Mouse (Mus musculus): ENCODE measurements around the gene Dusp10.

Dusp10 gene

GRCm38 (mm10) chr1:184059814-184060213, 46.7 kb downstream of the Dusp10 start:
- no peak for DNase-seq

DNA sequence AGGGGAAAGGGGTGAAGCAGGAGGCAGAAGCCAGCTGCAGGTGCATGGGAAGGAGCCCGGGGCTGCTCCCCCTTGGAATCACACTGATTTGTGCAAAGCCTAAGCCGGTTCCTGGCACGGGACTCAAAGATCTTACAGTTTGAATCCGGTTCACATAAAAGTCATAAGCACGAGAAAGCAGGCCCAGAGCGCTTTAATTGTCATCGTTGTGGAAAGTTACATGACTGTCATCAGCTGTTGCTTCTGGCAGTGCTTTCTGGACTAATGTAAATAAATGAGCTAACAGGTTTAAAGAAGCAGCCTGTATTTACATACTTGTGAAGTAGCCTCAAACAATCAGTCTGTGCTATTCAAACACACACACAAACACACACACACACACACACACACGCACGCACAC, 47.3 kb downstream of the Dusp10 start:
- no peak for DNase-seq

DNA sequence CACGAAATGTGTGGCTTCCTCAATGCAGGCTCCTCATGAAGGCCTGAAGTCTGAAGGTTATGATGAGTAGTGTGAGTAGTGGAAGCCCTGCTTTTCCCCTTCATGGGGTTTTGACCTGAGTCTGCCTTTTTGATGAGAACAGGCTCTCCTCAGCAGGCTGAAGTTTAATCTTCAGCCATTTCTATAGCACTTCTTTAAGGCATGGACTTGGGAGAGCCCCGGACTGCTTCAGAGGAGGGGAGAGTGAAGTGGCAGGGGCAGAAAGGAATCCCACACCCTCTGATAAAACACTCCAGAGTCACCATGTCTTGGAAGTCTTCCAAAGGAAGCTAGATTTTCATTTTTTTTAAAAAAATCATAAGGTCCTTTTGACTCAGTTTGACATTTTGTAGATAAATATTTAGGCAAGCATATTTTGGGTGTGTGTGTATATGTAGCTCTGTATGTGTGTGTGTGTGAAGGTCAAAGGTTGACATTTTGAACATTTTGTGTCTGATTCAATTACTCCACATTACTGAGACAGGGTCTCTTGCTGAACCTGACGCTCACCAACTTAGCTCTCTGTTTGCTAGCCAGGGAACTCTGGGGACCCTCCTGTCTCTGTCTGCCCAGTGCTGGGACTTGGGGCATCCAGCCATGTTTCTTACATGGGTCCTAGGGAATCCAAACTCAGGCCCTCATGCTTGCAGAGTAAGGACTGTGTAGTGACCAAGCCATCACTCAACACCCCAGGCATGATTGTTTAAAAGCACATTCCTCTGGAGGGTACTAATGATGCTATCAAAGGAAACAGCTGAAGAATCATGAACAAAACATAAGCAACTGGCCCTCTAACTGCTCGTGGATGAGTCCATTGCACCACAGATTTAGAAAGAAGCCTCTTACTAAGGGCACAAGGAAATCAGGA, 48.0 kb downstream of the Dusp10 start:
- no peak for DNase-seq

DNA sequence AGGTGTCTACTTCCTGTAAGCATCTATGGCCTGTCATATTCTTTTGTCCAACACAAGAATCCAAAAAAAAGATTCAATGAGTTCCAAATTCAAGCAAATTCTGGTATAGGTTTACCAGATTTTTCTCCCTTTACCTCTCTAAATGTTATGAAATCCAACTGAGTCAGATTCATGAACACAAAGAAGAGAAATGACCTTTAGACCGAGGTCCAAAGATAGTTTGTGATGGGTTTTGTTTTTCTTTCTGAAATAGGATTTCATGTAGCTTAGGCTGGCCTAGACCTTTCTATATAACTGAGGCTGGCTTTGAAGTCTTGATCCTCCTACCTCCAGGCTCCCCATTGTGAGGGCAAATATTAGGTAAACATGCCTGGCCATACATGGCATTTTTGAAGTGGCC, 48.8 kb downstream of the Dusp10 start:
- no peak for DNase-seq

GRCm38 (mm10) chr1:184064306-184064705, 51.2 kb downstream of the Dusp10 start:
- DNase-seq = no peak

- DNase-seq = no peak
These were observed 52.7 kb downstream of the Dusp10 start for GRCm38 (mm10) chr1:184065589-184066361.

GRCm38 (mm10) chr1:184066460-184067287, 53.6 kb downstream of the Dusp10 start:
- DNase-seq = no peak

DNA sequence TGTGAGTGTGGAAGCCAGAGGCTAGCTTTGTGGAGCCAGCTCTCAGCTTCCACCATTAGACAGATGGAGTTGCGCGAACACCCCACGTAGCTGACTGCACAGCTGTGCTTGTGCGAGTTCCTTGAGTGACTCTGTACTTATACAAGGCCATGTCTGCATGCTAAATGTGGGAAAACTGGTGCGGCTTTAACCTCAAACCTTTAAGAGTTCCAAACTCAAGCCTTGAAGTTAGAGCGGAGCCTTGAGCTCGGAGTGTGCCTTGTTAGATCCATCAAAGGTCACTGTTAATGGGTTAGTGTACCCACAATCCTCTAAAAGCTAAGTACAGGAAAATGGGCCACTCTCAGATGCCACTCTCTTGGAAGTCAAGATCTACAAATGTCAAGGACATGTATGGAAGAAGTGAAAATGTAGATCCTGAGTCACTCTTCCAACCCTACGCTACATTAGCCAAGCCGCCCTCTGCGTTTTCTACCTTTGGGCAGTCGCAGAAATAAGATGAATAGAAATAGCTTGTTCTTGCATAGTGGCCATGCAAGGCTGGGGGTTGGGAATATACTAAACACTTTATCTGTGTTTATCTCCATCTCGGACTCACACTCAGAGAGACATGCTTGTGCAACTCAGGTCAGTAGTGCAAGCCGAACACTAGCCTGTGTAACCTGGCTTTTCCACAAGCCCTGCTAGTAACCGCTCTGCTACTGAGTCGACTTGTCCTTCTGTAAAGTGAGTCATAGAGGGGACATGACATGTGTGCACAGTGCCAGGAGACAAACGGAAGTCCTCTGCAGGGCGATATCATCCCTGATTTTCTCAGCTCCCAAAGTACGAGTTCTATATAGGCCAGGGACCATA, 54.8 kb downstream of the Dusp10 start:
- no peak for DNase-seq

- no peak for DNase-seq
These were observed 55.9 kb downstream of the Dusp10 start for GRCm38 (mm10) chr1:184068971-184069370.

DNA sequence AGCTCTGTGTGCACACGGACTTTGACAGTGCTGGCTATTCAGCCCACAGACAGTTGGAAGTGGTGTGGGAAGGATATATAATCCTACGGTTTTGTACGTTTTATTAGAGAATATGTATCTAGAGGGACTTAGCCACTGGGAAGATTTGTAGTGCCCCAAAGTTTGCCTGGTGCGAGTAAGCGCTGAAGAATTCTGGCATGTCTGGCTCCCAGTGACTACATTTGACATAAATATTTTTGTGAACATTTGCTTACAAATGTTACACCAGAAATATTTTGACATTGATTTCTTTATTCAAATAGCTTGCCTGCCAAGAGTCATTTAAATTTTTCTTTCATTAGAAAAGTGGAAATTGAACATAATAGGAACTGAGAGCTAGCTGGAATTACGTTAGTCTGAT, 63.0 kb downstream of the Dusp10 start:
- no peak for DNase-seq

- no peak for DNase-seq
These were observed 63.7 kb downstream of the Dusp10 start for GRCm38 (mm10) chr1:184076756-184077155.

GRCm38 (mm10) chr1:184079304-184079703, 66.2 kb downstream of the Dusp10 start:
- no peak for DNase-seq

- no peak for DNase-seq
These were observed 69.6 kb downstream of the Dusp10 start for GRCm38 (mm10) chr1:184082661-184083060.

DNA sequence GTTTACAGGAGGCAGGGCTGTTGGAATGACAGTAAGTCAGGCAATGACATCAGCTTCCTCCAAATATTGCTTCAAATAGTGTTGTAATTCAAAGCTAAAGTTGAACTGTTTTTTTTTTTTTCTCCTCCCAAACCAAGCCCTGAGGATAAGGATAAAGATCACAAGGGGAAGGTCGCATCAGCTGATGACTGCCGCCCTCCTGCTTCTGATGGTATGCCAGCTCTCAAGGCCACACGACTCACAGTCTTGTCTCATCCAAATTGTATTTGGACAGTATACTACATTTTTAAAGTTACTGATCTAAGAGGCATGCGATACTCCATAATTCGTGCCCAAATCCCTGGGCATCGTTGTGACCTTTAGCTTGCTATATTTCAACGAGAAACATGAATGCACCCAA, 70.1 kb downstream of the Dusp10 start:
- no peak for DNase-seq

- no peak for DNase-seq
These were observed 71.9 kb downstream of the Dusp10 start for GRCm38 (mm10) chr1:184084961-184085360.

DNA sequence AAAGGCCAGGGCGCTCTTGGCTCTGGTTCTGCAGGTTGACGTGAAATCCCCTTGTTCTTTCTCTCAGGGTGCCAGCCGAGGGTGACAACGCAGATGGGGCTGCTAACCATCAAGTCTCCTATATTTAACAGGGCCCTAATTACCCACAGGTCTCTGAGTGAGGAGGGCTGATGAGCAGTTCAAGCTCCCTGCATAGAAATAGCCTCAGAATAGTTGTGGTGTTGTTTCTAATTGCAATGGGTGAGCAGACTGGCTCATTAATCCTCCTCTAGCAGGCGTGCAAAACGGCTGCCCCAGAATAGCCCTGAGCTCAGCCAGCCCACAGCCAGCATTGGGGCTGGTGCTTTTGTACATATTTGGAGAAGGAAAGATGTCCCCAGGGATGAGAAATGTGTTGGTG, 77.4 kb downstream of the Dusp10 start:
- no peak for DNase-seq

GRCm38 (mm10) chr1:184094914-184095313, 81.8 kb downstream of the Dusp10 start:
- no peak for DNase-seq

DNA sequence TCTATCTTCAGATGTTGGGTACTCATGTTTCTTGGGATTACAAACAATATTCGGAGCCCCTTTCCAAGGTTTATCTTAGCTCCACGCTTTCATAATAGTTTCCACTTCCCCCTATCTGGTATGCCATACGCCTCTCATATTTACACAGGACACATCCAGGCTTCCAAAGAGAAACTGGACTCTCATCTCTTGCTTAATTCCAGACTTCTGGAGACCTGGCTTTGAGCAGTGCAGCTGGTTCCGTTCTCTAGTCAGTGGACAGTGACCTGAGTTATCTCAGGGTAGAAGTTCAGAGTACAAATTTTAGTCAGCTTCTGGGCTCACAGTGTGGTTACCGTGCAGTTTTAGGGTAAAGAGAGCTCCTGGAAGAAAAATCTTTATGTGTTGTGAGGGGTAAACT, 87.3 kb downstream of the Dusp10 start:
- DNase-seq = no peak

DNA sequence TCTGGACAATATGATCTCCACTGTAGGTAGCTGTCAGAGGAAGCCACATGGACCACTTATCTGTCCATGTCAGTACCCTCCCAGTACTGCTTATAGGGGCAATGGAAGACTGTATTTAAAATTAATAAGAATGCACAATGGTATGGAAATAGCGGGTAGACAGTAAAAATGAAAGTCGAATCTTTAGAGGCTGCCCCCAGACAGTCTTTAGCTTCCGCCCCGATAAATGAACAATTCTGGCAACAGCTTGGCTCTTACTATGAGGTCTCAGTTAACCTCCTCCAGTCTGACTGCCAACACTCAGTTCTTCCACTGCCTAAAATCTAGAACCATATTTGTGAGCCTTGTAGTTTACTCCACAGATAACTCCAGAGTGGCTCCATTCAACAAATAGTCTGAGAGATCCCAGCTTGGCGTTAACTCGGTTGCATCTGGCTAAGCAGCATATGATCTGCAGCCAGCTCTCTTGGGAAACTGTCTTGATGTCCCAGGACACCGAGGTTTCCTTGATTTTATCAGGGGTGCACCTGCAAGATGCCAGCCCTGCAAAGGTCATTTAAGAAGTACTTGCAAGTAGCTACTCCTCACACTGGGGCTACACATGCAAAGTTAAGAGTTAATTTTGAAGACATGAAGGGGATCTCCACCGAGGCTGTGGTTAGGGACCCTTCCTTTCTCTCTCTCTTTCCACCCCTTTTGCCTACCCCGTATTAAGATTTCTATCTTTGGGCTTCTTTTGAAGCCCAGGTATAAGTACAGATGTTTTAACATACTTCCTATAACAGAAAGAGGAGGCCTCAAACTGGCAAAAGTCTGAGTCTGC, 88.0 kb downstream of the Dusp10 start:
- no peak for DNase-seq

DNA sequence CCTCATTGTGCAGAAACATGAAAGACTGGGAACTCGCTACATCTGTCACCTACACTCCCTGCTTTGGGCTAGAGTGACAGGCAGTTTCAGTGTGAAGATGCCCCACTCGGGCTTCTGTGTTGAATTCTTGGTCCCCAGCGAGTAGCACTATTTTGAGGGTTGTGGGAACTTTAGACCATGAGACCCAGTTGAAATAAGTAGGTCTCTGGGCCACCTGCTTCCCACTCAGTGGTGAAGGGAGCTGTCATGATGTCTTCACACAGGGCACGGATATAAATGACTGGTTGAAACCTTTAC, 88.6 kb downstream of the Dusp10 start:
- no peak for DNase-seq

DNA sequence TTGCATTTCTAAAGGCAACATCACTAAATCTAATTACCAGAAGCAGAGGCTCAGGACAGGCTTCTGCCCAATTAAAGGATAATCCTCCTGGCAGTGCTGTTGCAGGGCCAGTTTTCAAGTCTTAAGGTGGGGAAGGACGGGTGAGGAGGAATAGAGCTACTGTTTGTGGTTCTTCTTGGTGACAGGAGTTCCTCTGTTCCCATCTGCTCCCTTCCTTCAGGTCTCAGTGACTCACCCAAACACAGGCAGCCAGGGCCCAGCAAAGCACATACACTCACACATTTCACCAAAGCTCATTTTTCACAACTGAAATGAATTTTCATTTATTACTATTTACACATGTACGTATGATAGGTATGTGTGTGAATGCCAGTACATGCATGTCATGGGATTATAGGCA, 93.7 kb downstream of the Dusp10 start:
- no peak for DNase-seq

DNA sequence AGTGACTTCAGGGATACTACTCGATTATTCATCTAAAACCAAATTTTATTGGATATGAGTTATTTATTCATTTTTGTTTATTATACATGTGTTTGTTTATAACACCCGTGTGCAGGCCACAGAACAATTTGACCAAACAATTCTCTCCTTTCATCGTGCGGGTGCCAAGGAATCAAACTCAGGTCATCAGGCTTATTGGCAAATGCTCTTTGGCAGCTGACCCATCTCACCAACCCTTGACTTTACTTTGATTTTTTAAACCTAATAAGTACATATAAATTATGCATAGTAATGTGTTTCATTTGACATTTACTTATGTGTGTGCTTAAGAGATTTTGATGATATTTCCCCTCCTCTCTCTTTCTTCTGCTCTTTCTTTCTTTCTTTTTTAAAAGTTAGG, 94.3 kb downstream of the Dusp10 start:
- no peak for DNase-seq

Data from kidney, adult 18-20 months (tissue).